Mouse (Mus musculus): ENCODE results near the gene Sptlc2.
"Not testable (repeated sequence)": the region's sequence is repeated elsewhere in the genome, so short reads cannot be mapped to it uniquely, and the experiment has no call there.

Gene Sptlc2

DNA sequence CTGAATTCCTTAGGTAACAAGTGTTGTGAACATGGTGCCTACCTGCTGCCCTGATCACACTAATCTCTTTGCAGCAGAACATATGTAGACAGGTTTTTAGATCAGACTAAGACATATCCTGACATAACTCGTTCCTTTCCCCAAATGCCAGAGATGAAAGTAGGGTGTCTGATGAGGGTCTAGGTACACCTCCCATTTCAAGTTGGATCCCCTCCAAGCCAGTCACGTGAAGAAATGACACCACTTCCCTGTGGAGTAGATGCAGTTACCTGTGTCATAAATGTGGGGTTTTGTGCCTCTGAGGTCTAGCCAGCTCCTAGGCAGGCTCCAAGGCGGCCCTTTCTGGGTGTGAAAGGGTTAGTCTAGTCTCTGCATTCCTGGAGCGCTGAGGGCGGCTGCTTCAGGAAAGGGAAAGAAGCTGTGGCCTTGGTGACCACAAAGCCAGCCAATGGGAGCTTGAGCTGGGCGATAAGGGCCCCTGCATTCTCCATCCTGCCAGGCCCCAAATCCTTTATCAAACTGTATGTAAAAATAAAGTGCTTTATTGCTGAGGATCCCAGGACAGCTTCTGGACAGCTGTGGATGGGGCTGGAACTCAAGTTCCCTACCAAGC lies 109.9 kb downstream of the Sptlc2 start:
- DNase-seq (ENCODE audit: low spot score in 2 of 2) = no peak

DNA sequence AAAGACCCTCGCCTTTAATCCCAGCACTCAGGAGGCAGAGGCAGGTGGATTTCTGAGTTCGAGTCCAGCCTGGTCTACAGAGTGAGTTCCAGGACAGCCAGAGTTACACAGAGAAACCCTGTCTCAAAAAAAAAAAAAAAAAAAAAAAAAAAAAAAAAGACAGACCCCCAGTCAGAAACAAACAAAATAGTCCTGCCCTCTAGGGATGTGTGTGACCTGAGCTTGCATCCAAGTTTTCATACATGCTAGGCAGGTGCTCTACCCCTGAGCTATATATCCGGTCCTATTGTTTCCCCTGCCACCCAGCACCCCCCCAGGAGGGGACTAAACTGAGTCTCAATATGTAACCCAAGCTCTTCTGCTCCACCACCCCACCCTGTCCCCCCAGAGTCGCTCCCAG lies 110.9 kb downstream of the Sptlc2 start:
- DNase-seq (ENCODE audit: low spot score in 2 of 2) = not testable (repeated sequence)

DNA sequence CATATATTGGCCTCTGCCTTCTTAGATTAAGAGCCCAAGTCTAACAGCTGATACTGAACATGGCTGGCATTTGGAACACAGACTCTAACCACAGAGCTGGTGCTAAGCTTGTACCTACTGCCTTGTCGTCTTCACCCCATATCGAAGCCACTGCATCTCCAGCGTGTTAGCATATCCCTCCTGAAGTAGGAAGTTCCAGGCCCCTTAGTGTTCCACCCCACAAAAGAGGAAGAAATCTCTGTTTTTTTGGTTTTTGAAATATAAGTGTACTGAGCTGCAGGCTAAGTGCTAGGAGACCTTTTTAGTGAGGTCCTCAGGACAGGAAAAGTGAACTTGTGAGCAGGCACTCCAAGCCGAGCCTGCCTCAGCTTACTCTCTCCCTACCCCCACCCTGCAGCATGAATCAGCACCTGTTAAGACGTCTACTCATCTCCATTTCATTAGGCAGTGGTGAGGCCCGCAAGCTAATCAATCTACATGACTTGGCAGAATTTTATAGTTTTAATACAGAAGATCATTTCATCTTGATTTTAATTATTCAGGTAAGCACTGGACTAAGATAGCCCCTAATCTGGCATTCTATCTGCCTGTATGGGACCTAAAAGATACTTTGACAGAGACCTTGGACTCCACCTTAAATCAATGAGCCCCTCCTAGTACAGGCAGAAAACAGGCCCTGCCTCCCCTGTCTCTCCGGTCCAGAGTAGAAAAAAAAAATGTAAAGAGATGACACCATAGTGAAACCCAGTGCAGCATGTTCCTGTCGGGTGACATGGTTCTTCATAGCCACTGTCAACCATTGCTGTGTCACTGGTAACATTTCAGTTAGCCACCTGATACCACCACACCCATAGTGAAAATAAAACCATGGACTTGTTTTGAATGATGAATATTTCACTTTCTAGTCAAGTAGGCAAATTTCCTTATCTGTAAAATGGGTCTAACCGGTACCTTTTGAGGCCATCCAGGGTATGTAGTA lies 113.0 kb downstream of the Sptlc2 start:
- no peak for DNase-seq (ENCODE audit: low spot score in 2 of 2)

DNA sequence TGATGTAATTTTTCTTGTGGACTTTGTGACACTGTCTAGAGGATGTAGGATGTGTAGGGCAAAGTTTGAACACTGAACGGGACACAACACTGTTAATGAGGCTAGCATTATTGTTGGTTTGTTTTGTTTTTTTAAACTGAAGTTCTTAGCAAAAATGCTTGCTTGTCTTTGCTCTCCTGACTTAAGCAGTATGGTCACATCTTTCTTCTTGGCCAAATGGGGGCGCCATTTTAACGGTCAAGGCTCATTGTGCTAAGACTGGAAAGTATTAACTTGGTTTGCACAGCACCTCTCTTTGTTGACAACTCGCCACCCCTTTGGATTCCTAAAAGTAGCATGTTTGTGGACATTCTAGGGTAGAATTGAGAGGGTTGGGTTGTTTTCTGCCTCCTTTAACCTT lies 120.5 kb downstream of the Sptlc2 start:
- no peak for DNase-seq (ENCODE audit: low spot score in 2 of 2)

DNA sequence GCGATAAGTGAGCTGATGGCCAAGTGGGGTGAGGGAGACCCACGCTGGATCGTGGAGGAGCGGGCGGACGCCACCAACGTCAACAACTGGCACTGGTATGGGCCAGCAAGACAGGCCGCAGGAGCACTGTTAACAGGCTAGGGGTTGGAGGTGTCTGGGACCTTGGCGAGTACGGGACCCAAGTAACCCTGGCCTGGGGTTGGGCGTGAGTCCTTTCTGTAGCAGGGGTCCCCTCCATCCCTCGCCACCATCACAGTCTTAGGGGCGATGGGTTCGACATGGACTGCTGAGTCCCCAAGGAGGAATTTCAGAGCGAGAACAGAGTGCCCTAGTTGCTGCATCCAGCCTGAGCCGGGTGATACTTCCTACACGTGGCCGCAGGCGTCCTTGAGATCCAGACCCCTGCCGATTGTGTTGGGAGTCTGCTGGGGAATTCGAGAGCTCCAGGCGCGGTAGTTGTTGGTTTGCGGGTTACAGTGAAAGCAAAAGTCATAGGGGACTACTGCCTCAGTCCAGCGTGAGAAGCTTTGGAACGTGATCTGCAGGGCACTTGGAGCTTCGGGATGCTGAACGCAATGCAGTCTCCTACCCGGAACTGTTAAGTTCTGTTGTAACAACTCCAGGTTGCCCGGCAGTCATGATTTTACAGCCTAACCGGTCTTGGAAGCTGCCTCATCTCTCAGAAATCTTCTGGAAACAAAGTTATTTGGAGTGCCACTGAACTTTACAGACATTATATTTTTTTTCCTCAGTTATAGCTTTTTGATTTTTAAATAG lies 121.1 kb downstream of the Sptlc2 start:
- no peak for DNase-seq (ENCODE audit: low spot score in 2 of 2)

DNA sequence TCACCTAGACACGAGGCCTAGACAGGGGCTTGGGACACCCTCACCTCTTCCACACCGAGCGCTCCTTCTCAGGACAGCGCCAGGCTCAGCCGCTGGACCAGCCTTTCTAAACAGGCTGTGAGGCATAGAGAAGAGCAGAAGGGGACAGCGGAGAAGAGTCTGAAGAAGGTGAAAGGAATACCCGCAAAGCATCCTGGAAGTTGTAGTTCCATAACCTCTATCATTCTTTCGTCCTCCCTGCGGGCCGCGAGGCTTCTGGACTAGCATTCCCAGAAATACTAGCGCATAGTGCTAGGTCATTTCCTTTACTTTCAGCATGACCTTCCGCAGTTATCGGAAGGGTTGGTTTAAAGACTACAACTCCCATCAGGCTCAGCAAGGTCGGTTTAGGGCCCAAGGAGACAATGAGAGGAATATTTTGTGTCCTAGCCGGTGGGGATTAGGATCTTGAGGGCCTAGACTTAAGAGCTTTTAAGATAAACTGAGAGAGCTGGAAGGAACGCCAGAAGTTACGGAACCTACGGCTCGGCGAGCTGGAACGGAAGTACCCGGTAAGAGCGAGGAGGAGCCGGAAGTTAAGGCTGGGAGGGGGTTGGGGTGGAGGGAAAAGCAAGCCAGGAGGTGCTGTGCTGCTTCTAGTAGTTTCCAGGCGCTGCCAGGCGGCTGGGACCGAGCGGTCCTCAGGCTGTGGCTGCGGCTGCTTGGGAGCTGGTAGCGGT lies 121.9 kb downstream of the Sptlc2 start, which contains the start of the genes Vipas39 and Ahsa1:
Vipas39 (minus strand) TSS at position 149 of the 719 bp plus-strand sequence.
Ahsa1 (plus strand) TSS at position 372 of the 719 bp plus-strand sequence.
- peak; percentile 91 to 95 for DNase-seq (ENCODE audit: low spot score in 2 of 2)

DNA sequence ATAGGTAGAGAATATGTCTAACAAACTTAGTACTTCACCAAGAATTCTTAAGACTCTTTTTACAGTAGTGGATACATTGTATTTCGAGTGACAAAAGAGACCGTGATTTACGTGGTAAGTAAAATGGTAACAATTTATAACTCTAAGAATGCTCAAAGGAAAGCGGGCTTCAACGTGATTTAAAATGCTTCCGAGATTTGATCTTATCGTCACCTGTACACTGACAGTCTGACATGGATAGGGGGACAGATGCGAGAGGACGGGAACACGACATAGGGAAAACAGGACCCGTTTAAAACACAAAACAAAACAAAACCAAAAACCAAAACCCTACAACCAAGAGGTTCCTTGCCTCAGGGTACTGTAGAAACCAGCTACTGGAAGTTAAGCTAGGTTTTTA lies 122.7 kb downstream of the Sptlc2 start:
- no peak for DNase-seq (ENCODE audit: low spot score in 2 of 2)

DNA sequence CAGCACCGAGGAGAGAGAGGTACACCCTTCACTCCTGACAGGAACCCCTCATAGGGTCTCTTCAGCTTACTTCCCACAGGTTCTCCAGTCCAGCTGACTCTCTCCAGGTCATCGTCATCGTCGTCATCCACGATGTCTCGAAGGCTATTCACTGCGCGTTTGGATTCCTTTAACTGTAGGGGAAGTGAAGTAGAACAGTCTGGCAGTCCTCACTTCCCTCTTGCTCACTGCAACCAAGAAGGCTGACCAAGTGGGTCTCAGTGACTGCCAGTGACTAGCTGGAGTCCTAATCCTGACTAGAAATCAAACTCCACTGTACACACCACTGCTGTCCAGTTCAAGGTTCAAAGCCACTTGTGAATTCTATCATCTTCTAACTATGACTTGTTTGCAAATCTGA lies 127.6 kb downstream of the Sptlc2 start:
- no peak for DNase-seq (ENCODE audit: low spot score in 2 of 2)

DNA sequence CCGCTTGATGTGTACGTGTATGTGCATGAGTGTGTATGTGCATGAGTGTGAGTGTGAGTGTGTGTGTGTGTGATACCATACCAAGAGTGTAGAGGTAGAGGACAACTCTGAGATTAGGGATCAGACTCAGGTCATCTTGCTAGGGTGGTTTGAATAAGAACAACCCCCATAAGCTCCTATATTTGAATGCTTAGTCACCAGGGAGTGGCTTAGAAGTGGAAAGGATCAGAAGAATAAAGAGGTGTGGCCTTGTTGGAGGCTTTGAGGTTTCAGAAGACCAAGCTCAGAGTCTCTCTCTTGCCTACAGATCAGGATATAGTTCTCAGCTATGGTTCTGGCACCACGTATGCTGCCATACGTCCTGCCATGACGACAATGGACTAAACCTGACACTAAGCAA lies 131.5 kb downstream of the Sptlc2 start:
- DNase-seq (ENCODE audit: low spot score in 2 of 2) = no peak
